Mouse (Mus musculus) hindbrain, embryonic 13.5 days (tissue): ENCODE data around the gene Gm10638. TPM values are rescaled to one million over a fixed set of nuclear protein-coding genes. Genes with fewer than 3 reads are reported as not detected.

ENCODE experiments used
- ATAC-seq: fragments of 200-750 bp; cut with Nextera tagmentation; 2 replicates; pipeline ENCODE4 v1.8.0; 2017; ENCODE audit warnings: moderate TSS enrichment; ENCODE audit not compliant: low FRiP score
- H3K27ac ChIP-seq: fragments of 300-500 bp; sonication (generic); 2 replicates; pipeline ENCODE4 v1.5.1; 2015; ENCODE audit warnings: inconsistent platforms, mild to moderate bottlenecking, moderate library complexity
- H3K27me3 ChIP-seq: fragments of 300-500 bp; sonication (generic); 2 replicates; pipeline ENCODE4 v1.6.1; 2015; ENCODE audit warnings: mild to moderate bottlenecking, inconsistent platforms
- H3K36me3 ChIP-seq: fragments of 300-500 bp; sonication (generic); 2 replicates; pipeline ENCODE4 v1.6.1; 2015; ENCODE audit warnings: mild to moderate bottlenecking, inconsistent platforms
- H3K4me1 ChIP-seq: fragments of 300-500 bp; sonication (generic); replicated peaks from 2 replicates; pipeline ENCODE4 v1.6.1; 2015; ENCODE audit warnings: inconsistent platforms
- H3K4me2 ChIP-seq: fragments of 300-500 bp; sonication (generic); 2 replicates; pipeline ENCODE4 v1.6.1; 2015; ENCODE audit warnings: inconsistent platforms, mild to moderate bottlenecking, moderate library complexity
- H3K4me3 ChIP-seq: fragments of 300-500 bp; sonication (generic); 2 replicates; pipeline ENCODE4 v1.5.1; 2015; ENCODE audit warnings: mild to moderate bottlenecking, inconsistent platforms
- H3K9ac ChIP-seq: fragments of 300-500 bp; sonication (generic); 2 replicates; pipeline ENCODE4 v1.6.1; 2015; ENCODE audit warnings: mild to moderate bottlenecking, inconsistent platforms
- H3K9me3 ChIP-seq: fragments of 300-500 bp; sonication (generic); 2 replicates; pipeline ENCODE4 v1.6.1; 2016; ENCODE audit warnings: inconsistent platforms
- WGBS: fragments of 180-500 bp; shearing (Covaris S2); methylation state at CpG from one replicate; pipeline ENCODE4 v1.1.7; 2015; 5-methylcytosine and 5-hydroxymethylcytosine counted together
- polyA plus RNA-seq: library from polyadenylated mRNA; unstranded; fragments of >200 nt; fragmentation: Nextera tagmentation; extraction: Ambion mirVana; gene quantifications from 2 replicates; pipeline ENCODE4 v1.2.1, GENCODE M21; 2015

The Gm10638 gene
- polyA plus RNA-seq, 1 experiment from 2014 or later, result 7.5 TPM

GRCm38 (mm10) chr8:86768499-86768898 lies 23.0 kb downstream of the Gm10638 start:
- H3K27me3 ChIP-seq, result no peaks in the 10 kb centered on the region
- ATAC-seq, result no peak
- no peak overlapping the region for H3K9ac ChIP-seq
- no peaks in the 10 kb centered on the region for H3K9me3 ChIP-seq
- H3K36me3 ChIP-seq, result no peaks in the 10 kb centered on the region
- H3K27ac ChIP-seq, result no peak overlapping the region
- no peaks in the 10 kb centered on the region for H3K4me1 ChIP-seq
- no peak overlapping the region for H3K4me3 ChIP-seq
- no peak overlapping the region for H3K4me2 ChIP-seq
- WGBS, result 88% methylated on average over 5 of the region's 5 CpGs

DNA sequence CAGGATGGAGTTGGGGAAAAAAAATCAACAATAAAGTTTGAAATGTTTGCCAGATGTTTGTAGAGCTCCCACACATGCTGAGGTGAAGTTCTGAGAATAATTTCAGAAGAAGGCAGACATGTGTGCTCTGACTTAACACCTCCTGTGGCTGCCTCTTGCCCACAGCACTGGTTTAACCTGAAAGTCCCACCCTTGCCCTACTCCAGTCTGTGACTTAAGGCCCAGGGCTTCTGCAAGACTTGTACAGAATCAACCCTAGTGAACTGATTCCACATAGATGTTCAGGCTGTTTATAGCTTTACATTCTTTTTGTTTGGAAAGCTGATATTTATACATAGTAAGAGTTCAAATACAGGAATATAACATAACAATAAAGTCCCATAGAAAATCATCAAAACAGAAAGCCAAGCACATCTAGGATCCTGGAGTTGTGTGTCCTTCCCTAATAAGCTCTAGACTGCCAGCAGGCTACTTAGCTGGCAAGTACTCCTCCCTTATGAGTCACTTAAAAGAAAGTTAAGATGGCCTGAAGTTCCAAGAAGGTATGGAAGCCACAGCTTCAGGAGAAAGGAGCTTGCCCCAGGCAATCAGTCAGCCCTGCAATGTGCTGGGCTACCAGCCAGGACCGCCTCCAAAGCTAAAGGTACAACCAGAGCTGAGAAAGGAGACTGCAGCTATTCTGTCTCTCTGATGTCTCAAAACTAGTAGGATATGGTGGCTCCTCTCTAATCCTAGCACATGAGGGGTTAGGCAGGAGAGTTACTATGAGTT lies 24.6 kb downstream of the Gm10638 start:
- no peak overlapping the region for H3K27ac ChIP-seq
- ATAC-seq, result no peak
- WGBS, result 90% methylated on average over 1 of the region's 1 CpGs

GRCm38 (mm10) chr8:86779207-86779606 lies 33.7 kb downstream of the Gm10638 start:
- Histone ChIP-seq H3K36me3 (no peaks in the 10 kb centered on the region), H3K27ac (no peak overlapping the region), H3K4me2 (no peak overlapping the region), H3K4me1 (no peaks in the 10 kb centered on the region), H3K27me3 (no peaks in the 10 kb centered on the region), H3K9me3 (no peaks in the 10 kb centered on the region), H3K4me3 (no peak overlapping the region), H3K9ac (no peak overlapping the region)
- WGBS, result 90% methylated on average over 8 of the region's 8 CpGs
- ATAC-seq, result no peak

More for the DNA sequence above, 24.6 kb downstream of the Gm10638 start:
- Histone ChIP-seq H3K27me3 (no peaks in the 10 kb centered on the region), H3K9me3 (no peaks in the 10 kb centered on the region), H3K4me1 (no peaks in the 10 kb centered on the region), H3K36me3 (no peaks in the 10 kb centered on the region), H3K4me3 (no peak overlapping the region), H3K9ac (no peak overlapping the region), H3K4me2 (no peak overlapping the region)

DNA sequence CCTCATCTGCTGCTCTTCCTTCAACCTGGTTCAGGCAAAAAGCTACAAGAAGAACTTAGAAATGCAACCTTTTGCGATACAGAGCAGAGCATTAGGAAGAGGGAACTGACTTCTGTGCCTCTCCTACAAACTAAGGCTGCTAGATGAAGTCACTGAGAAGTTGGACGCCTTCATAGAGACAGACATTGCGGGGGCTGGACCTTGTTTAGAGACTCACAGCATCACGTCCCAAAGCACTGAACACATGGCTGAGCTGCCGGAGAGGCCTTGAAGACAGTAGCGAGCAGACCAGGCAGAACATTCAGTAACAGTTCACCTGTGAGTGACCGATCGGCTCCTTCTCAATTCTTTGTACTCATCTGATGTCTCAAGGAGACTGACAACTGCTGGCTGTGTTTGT lies 35.6 kb downstream of the Gm10638 start:
- Histone ChIP-seq H3K9me3 (no peaks in the 10 kb centered on the region), H3K4me2 (no peak overlapping the region), H3K4me3 (no peak overlapping the region), H3K27ac (no peak overlapping the region), H3K9ac (no peak overlapping the region), H3K4me1 (no peaks in the 10 kb centered on the region), H3K27me3 (no peaks in the 10 kb centered on the region), H3K36me3 (no peaks in the 10 kb centered on the region)
- 91% methylated on average over 8 of the region's 8 CpGs for WGBS
- ATAC-seq, result no peak

- H3K4me2 ChIP-seq, result no peak overlapping the region
- no peak overlapping the region for H3K9ac ChIP-seq
- no peak overlapping the region for H3K27ac ChIP-seq
- H3K27me3 ChIP-seq, result no peaks in the 10 kb centered on the region
- no peak for ATAC-seq
- H3K36me3 ChIP-seq, result no peaks in the 10 kb centered on the region
- no peak overlapping the region for H3K4me3 ChIP-seq
- no peaks in the 10 kb centered on the region for H3K9me3 ChIP-seq
- 62% methylated on average over 5 of the region's 5 CpGs for WGBS
- H3K4me1 ChIP-seq, result peaks cover 6% of the 10 kb centered on the region
Measured at GRCm38 (mm10) chr8:86786498-86786897, 41.0 kb downstream of the Gm10638 start.

DNA sequence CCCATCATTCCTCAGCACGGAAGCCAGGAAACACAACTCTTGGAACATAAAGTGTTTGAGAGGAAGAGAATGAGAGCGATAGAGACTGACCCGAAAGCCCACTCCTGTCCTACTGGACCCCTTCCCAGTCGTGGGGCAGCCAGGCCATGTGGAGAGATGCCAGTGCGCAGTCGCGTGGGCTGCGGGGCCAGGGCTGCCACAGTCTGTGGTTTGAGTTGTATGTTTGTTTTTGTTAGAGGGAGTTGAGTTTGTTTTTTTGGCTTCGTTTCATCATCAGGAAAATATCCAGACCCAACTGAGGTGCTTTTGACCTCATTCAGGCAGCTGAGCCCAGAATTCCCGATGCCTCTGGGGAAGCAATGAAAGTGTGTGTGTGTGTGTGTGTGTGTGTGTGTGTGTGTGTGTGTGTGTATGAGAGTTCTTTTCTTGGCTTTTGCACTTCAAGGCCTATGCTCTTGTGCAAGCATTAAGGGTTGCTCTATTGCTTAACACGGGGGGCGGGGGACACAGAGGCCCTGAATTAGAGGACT lies 42.5 kb downstream of the Gm10638 start:
- Histone ChIP-seq H3K4me3 (no peak overlapping the region), H3K9me3 (no peaks in the 10 kb centered on the region), H3K4me1 (peaks cover 6% of the 10 kb centered on the region), H3K4me2 (no peak overlapping the region), H3K27me3 (no peaks in the 10 kb centered on the region), H3K27ac (no peak overlapping the region), H3K9ac (no peak overlapping the region), H3K36me3 (no peaks in the 10 kb centered on the region)
- 79% methylated on average over 12 of the region's 12 CpGs for WGBS
- ATAC-seq, result no peak

DNA sequence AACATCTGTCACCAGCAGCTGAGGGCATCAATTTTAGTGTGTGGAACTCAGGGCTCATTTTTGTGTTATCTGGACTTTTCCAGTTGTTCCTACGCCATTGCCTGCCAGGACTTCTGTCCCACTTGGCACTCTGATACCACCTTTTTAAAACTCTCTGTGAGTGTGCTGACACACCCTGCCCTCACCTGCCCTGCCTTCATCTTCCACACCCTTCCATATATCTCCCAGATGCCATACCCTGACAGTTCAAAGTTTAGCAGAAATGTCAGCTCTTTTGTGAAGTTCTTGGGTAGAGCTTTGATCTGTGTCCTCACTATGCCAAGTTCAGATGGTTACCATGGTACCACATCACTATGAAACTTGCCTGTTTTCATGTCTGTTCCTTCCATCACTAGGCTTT lies 44.1 kb downstream of the Gm10638 start:
- WGBS, result 82% methylated on average over 1 of the region's 1 CpGs
- Histone ChIP-seq H3K27ac (no peak overlapping the region), H3K36me3 (no peaks in the 10 kb centered on the region), H3K4me1 (peaks cover 6% of the 10 kb centered on the region), H3K4me3 (no peak overlapping the region), H3K4me2 (no peak overlapping the region), H3K9me3 (no peaks in the 10 kb centered on the region), H3K9ac (no peak overlapping the region), H3K27me3 (no peaks in the 10 kb centered on the region)
- ATAC-seq, result no peak

- Histone ChIP-seq H3K27ac (no peak overlapping the region), H3K4me1 (peaks cover 6% of the 10 kb centered on the region), H3K9ac (no peak overlapping the region), H3K27me3 (no peaks in the 10 kb centered on the region), H3K36me3 (no peaks in the 10 kb centered on the region), H3K4me2 (no peak overlapping the region), H3K4me3 (no peak overlapping the region), H3K9me3 (no peaks in the 10 kb centered on the region)
- 90% methylated on average over 6 of the region's 6 CpGs for WGBS
- no peak for ATAC-seq
Measured at GRCm38 (mm10) chr8:86791542-86791941, 46.0 kb downstream of the Gm10638 start.

DNA sequence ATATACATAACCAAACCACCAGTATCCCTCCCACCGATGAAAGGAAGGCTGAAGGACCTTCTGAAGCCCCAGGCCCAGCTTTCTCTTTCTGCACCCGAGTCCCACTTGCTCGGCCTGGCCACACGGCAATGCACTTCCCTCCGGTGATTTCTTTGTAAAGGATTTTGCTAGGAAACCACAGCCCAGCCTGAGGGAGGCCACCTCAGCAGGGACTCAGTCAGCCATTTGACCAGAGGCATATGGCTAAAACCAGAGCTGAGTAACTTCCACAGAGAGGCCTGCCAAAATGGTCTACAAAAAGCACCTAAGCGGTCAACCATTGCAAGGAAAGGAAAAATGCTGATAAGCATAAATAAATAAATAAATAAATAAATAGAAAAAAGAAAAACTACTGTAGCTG lies 49.2 kb downstream of the Gm10638 start:
- peaks cover 8% of the 10 kb centered on the region for H3K4me1 ChIP-seq
- no peak overlapping the region for H3K27ac ChIP-seq
- no peak overlapping the region for H3K4me3 ChIP-seq
- no peaks in the 10 kb centered on the region for H3K36me3 ChIP-seq
- H3K9me3 ChIP-seq, result no peaks in the 10 kb centered on the region
- no peaks in the 10 kb centered on the region for H3K27me3 ChIP-seq
- no peak for ATAC-seq
- no peak overlapping the region for H3K9ac ChIP-seq
- 56% methylated on average over 6 of the region's 6 CpGs for WGBS
- no peak overlapping the region for H3K4me2 ChIP-seq

Other genes starting within 250 kb of the Gm10638 start
- gene Abcc12, start 165.0 kb upstream of the Gm10638 start, polyA plus RNA-seq, result 0.08 TPM in 2 replicates
- 92.4 and 93.1 TPM in 2 replicates for gene Lonp2, start 121.7 kb upstream of the Gm10638 start, polyA plus RNA-seq
- gene Siah1a, start 235 bp downstream of the Gm10638 start, polyA plus RNA-seq, result 85.7 and 88.6 TPM in 2 replicates
- gene N4bp1, start 139.6 kb downstream of the Gm10638 start, polyA plus RNA-seq, result 10.0 and 10.6 TPM in 2 replicates